Mouse (Mus musculus) layer of hippocampus, postnatal 36 days (tissue): Measurements from ENCODE around the gene Olfr504. TPM values are rescaled to one million over a fixed set of nuclear protein-coding genes. Genes with fewer than 3 reads are reported as not detected.
"Not testable (repeated sequence)": the region's sequence is repeated elsewhere in the genome, so short reads cannot be mapped to it uniquely, and the experiment has no call there.

Source experiments
- DNase-seq, 2 experiments: peaks; one replicate each; pipeline ENCODE4 v3.0.0; 2022
- total RNA-seq, 2 experiments: library from RNA; stranded (reverse); gene quantifications; 2 replicates each; pipeline ENCODE4 v1.2.3; 2021

Olfr504 gene
- not detected for total RNA-seq

DNA sequence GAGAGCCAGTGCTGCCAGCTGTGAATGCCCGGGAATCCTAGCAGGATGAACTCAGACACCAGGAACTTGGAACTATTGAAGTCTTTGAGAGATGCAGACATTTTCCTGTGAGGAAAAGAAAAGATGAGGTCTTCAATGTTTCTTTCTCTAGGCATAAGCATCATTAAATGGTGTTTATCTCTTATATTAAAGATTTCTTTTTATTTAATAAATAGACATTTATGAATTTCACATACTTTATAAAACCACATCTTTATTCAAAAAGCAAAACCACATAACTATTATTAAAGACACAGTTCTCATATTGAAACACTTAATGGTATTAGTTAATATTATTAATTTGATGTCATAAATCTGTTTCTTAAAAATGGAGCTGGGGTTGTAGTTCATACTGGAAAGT, at the start of gene Olfr504:
Gene Olfr504 (minus strand): TSS at position 101 of the 400 bp plus-strand sequence.
- DNase-seq, result no peak

DNA sequence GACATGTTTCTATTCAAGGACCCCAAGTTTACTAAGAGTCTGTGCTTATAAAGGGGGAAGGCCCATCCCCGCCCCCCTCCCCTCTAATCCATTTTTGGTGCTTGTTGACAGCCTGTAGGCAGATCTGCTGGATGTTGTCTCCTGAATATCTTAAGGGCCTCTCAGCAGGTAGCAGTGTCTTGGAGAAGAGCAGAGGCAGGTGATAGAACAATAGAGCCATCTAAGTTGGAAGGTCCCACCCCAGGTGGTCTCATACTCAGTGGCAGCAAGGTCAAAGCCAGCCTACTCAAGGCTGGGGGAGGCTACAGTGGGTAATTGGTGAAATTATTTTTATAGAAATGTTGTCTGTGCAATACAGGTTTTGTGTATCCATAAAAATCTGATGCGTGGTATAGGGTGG, 48.5 kb upstream of the Olfr504 start:
- no peak for DNase-seq

DNA sequence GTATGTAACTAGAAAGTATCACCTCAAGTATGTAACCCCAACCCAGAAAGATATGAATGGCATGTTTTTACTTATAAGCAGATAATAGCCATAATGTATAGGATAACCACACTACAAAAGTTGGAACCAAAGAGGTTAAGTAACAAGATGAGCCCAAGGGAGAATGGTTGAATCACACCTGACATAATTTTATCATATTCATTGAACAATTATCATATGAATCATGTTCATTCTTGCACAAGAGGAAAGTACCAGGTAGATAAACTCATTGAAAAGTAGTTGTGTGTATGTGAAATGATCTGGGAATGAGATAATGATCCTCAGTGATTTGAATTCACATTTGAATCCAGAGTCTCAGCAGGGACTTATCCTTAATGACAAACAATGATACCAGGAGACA, 44.9 kb upstream of the Olfr504 start, which contains the start of gene Olfr506:
Gene Olfr506 (plus strand): TSS at position 301 of the 400 bp plus-strand sequence.
- no peak for DNase-seq

DNA sequence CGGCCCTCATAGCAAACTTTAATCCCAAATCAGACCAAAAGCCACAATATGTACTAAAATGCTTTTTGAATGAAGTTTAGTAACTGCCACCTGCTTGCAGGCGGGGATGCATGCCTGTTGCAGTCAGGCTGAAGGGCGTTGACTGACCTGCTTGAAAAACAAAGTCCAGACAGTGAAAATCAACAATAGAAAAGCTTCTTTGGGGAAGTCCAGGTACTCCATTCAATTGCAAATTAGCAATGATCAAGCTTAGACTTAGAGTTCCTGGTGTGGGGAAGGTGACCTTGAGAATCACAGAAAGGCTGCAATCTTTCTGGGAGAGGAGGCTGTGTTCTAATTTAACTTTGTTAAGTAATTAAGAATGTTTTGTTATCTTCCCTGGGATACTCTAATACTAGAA, 36.3 kb upstream of the Olfr504 start:
- not testable (repeated sequence) for DNase-seq

DNA sequence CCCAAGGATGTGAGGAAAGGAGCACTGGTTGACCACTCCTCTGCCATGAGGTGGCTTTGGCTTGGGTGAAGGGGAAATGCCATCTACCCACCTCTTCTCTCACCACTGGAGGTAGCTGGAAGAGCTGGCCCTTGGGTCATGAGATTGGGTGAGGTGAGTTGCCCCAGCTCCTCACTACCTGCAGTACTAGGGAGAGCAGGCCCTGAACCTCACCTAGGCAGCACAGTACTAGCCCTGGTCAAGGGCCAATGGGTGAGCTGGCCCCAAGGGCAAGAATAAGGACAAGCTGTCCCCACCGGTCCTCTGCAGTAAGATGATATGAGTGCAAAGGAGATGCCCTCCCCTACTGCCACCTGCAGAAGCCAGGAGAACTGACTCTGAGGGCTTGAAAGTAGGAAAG, 24.2 kb upstream of the Olfr504 start:
- DNase-seq, result no peak

DNA sequence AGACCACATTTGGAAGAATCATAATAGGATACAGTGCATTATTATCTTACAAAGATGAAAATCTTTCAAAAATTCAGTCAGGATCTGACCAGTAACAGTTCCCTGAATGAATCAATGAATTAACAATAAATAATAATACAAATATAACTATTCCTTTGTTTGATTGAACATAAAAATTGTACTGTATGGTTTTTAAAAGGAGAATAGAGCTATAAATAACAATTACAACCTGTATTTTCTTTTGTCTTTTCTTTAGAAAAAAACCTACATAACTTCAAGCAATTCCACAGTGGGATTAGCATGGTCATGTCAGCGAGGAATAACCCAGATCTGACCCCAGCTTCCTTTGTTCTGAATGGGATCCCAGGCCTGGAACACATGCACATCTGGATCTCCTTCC, 21.4 kb downstream of the Olfr504 start, which contains the start of gene Olfr503:
Gene Olfr503 (plus strand): TSS at position 301 of the 400 bp plus-strand sequence.
- not testable (repeated sequence) for DNase-seq

DNA sequence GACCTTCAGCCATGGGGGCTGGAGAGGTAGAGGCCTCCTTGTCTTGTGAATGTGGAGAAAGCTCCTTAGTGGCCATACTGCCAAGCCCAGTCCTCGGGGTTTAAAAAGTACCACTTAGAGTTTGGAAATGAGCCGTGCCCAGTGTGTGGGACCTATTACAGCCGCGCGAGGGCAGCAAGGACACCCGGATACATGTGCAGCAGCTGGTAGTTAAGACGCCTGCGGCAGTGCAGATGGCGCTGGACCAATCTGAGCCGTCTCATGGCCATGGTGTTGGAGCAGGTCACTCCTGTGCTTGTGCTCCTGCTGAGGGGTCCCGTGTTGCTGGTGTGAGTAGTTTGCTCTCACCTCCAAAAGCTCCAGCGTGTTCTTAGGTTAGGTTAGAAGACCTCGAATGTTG, 23.2 kb downstream of the Olfr504 start:
- no peak for DNase-seq

DNA sequence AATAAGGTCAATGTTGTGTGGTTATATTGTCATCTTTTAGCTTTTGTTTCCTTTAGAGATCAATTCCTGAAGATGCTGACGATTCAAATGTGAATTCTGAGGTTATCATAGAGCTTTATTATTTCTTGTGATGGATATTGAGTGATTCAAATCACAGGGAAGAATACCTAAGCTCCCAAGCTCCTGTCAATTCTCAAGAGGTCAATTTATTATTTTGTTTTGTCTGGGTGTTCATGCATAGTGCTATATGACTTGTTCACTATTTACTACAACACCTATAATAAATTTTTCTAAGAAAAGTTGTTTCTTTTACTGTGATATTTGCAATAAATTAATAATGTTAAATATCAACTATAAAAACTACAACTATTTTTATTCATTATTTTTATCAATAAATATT, 40.6 kb downstream of the Olfr504 start, which contains the start of gene Olfr502:
Gene Olfr502 (minus strand): TSS at position 101 of the 400 bp plus-strand sequence.
- no peak for DNase-seq

Other genes starting within 250 kb of the Olfr504 start
- not detected for gene Olfr492, start 242.1 kb downstream of the Olfr504 start, total RNA-seq
- gene Olfr493, start 218.8 kb downstream of the Olfr504 start, total RNA-seq, result not detected
- gene Olfr494, start 200.5 kb downstream of the Olfr504 start, total RNA-seq, result not detected
- gene Olfr495, start 172.6 kb downstream of the Olfr504 start, total RNA-seq, result not detected
- not detected for gene Olfr497, start 145.4 kb downstream of the Olfr504 start, total RNA-seq
- gene Olfr498, start 100.5 kb downstream of the Olfr504 start, total RNA-seq, result not detected
- gene Olfr502, start 40.7 kb downstream of the Olfr504 start, total RNA-seq, result not detected
- not detected for gene Olfr503, start 21.3 kb downstream of the Olfr504 start, total RNA-seq
- not detected for gene Olfr506, start 45.0 kb upstream of the Olfr504 start, total RNA-seq
- gene Olfr507, start 56.0 kb upstream of the Olfr504 start, total RNA-seq, result not detected
- not detected for gene Olfr508, start 64.2 kb upstream of the Olfr504 start, total RNA-seq
- under 1 TPM in 1 of 2 experiments, not detected in 1; 0.10 TPM for gene Olfr509, start 86.1 kb upstream of the Olfr504 start, total RNA-seq
- gene Olfr510, start 100.6 kb upstream of the Olfr504 start, total RNA-seq, result not detected
- not detected for gene Olfr512, start 147.5 kb upstream of the Olfr504 start, total RNA-seq
- not detected for gene Olfr513, start 185.2 kb upstream of the Olfr504 start, total RNA-seq